Mouse (Mus musculus) megakaryocyte, embryonic 14.5 days (primary cell): ENCODE measurements around the gene Dennd1a.

Experiments used
- FLI1 ChIP-seq: IDR thresholded peaks from 2 replicates; pipeline ENCODE4 v1.6.1; 2012; ENCODE audit warnings: low read length, inconsistent platforms, mixed read lengths
- GATA1 ChIP-seq: IDR thresholded peaks from 3 replicates; pipeline ENCODE4 v1.6.1; 2012; ENCODE audit warnings: mixed read lengths, low read length, inconsistent platforms, borderline replicate concordance

DNA sequence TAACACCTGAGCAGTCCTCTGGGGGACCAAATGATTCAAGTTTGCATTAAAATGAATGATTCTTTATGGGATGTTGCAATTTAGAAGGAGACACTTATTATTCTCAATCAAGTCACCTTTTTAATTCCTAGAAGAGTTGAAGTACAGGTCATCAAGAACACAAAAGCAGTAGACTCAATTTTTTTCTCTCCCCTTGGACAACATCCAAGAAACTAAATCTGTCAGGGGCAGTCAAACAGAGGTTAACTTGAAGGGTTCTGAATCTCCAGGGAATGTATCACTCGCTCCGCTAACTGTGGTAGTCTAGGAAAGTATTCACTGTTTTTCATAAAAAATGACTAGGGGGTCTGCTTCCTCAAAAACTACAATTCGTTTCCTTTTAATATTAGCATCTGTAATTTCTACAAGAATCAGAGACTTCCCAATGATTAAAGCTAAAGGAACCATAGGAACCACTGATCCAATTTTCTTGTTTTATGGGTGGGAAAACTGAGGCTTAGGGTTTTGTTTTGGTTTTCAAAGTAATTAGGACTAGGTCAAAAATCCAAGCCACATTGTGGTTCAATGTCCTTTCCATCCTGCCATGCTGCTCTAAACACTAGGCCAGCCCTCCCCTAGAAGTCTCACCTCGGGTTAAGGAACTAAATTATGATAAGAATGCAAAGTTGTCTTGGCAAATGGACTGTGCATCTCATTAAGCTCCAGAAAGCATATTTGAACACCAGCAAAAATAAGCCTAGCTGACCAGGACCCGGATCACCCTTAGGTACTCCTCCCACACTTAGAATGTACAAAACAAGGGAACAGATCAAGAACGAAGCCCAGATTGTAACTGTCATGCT lies 157.0 kb downstream of the Dennd1a start:
- TF ChIP-seq GATA1 (no peak), FLI1 (no peak)
